Mouse (Mus musculus) E14TG2a.4 (cell line): ENCODE measurements around the gene Luzp1.

Experiments used
- CTCF ChIP-seq: conservative IDR thresholded peaks from 2 replicates; pipeline ENCODE4 v1.5.1; 2014; ENCODE audit warnings: low read length
- NANOG ChIP-seq: IDR thresholded peaks from 2 replicates; pipeline ENCODE4 v1.6.1; 2014; ENCODE audit warnings: borderline replicate concordance, low read length, mixed read lengths

DNA sequence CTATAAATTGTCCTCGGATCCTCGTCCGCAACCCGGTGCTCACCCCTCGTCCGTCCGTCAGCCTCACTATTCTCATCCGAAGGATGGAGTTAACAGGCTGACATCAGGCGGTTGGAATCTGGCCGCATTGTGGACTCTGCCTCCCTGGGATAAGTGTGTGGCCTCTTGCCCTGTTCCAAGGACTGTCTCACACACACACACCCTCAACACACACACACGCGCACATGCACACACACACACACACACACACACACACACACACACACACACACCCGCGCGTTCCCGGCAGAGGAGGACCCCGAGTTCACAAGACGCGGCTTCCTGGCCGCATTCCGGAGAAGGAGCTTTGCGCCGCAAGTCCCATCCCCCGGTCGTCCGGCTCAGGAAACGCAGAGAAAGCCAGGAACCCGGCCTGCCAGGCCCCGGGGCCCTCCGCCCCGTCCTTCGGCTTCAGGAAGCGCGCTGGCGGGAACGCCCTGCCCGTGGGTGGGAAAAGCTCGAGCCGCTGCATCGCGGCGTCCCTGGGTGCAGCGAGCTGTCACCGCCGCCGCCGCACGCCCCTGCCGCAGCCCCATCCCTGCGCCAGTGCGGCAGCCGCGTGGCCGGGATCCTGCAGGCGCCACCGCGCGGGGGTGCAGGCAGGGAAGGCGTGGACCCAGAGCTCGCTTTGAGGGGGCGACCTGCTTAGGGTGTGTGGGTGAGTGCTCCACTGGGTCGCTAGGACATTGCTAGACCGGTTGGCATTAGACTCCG lies 7.3 kb upstream of the Luzp1 start, which contains the start of gene 6030445D17Rik:
- TF ChIP-seq NANOG (no peak), CTCF (no peak)
